Mouse (Mus musculus) liver, embryonic 14.5 days (tissue): ENCODE measurements around the gene St6galnac3.

Experiments
- CTCF ChIP-seq: IDR thresholded peaks from 2 replicates; pipeline ENCODE4 v1.5.1; 2016; ENCODE audit warnings: antibody characterized with exemption, low read depth, control low read depth
- EP300 ChIP-seq: IDR thresholded peaks from 2 replicates; pipeline ENCODE4 v1.6.1; 2016; ENCODE audit warnings: antibody characterized with exemption, low read depth

DNA sequence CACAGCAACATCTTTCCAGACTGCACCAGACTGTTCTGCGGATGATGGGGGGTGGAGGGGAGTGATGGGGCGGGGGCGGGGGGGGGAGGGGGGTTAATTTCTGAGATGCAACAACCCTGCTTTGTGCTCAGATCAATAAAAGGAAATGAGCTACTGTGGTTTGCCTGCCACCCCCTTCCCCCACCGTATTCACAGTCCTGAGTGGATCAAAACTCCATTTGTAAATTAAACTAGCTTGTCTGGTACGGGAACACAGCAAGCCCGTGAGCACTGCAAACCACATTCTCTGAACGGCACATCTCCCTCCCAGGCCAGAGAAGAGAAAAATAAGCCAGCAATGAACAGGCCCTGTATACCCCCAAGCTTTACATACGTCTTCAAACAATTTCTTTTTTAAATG is 76.3 kb downstream of the St6galnac3 start:
- TF ChIP-seq EP300, result no peak
- no peak for TF ChIP-seq CTCF
